Mouse (Mus musculus) CH12.LX (cell line): ENCODE data around the gene Gm37240. TPM values are rescaled to one million over a fixed set of nuclear protein-coding genes. Genes with fewer than 3 reads are reported as not detected.

Experiments used
- DNase-seq: peaks from one replicate; pipeline ENCODE4 v3.0.0-alpha.2; 2013; ENCODE audit errors: extremely low read depth
- H3K27ac ChIP-seq: 2 replicates; pipeline ENCODE4 v1.5.1; 2012; ENCODE audit warnings: low read depth, mild to moderate bottlenecking, control low read depth, moderate library complexity; ENCODE audit not compliant: insufficient read depth
- H3K27me3 ChIP-seq: replicated peaks from 2 replicates; pipeline ENCODE3; 2012; ENCODE audit warnings: inconsistent platforms
- H3K36me3 ChIP-seq, 2 experiments: replicated peaks in 1 of 2; 2 replicates each; pipeline versions ENCODE3 to v1.6.1; 2012; ENCODE audit warnings: inconsistent platforms in 1 of 2, low read length in 1 of 2, mild to moderate bottlenecking in 1 of 2, mixed read lengths in 1 of 2, moderate library complexity in 1 of 2; ENCODE audit not compliant: control insufficient read depth in 1 of 2, insufficient read depth in 1 of 2
- H3K4me1 ChIP-seq, 2 experiments: 2 replicates each; pipeline ENCODE4 v1.6.1; 2012; ENCODE audit warnings: inconsistent platforms in 1 of 2, moderate library complexity in 1 of 2; ENCODE audit not compliant: insufficient read depth in 2 of 2, control insufficient read depth in 1 of 2
- H3K4me2 ChIP-seq: 2 replicates; pipeline ENCODE4 v1.6.1; 2012; ENCODE audit warnings: low read depth, mild to moderate bottlenecking, control low read depth; ENCODE audit not compliant: poor library complexity, insufficient read depth, severe bottlenecking
- H3K4me3 ChIP-seq, 3 experiments: fragments of 150-350 bp in 1 of 3; sonication (generic) in 1 of 3; replicated peaks in 1 of 3; 2 replicates each; pipeline versions ENCODE3 to v1.5.1; 2011 to 2012; ENCODE audit warnings: low read depth in 2 of 3, low read length in 2 of 3, mild to moderate bottlenecking in 2 of 3, moderate library complexity in 2 of 3, control low read depth in 1 of 3, improper control_type of control experiment in 1 of 3, inconsistent platforms in 1 of 3, mixed read lengths in 1 of 3; ENCODE audit not compliant: poor library complexity in 1 of 3
- H3K79me2 ChIP-seq: replicated peaks from 2 replicates; pipeline ENCODE4 v1.6.1; 2012; ENCODE audit warnings: mild to moderate bottlenecking, moderate library complexity; ENCODE audit not compliant: control insufficient read depth, poor library complexity, insufficient read depth, severe bottlenecking; ENCODE audit errors: extremely low read depth
- H3K9ac ChIP-seq: 2 replicates; pipeline ENCODE4 v1.6.1; 2012; ENCODE audit warnings: low read depth, mild to moderate bottlenecking, control low read depth, moderate library complexity; ENCODE audit not compliant: insufficient read depth
- H3K9me3 ChIP-seq: replicated peaks from 2 replicates; pipeline ENCODE3; 2012; ENCODE audit warnings: low read length, inconsistent platforms, mixed read lengths
- CHD1 ChIP-seq: IDR thresholded peaks from 2 replicates; pipeline ENCODE4 v1.6.1; 2012; ENCODE audit warnings: low read depth, low read length, improper control_type of control experiment, inconsistent platforms
- CTCF ChIP-seq, 2 experiments: IDR thresholded peaks in 1 of 2; conservative IDR thresholded peaks in 1 of 2; 2 replicates each; pipeline ENCODE4 v1.5.1; 2011 to 2012; ENCODE audit warnings: low read depth in 2 of 2, low read length in 2 of 2, improper control_type of control experiment in 1 of 2, inconsistent platforms in 1 of 2, mild to moderate bottlenecking in 1 of 2, moderate library complexity in 1 of 2
- ELF1 ChIP-seq: IDR thresholded peaks from 2 replicates; pipeline ENCODE4 v1.6.1; 2014; ENCODE audit warnings: low read depth, mild to moderate bottlenecking, inconsistent platforms, low read length, improper control_type of control experiment
- EP300 ChIP-seq: IDR thresholded peaks from 2 replicates; pipeline ENCODE4 v1.6.1; 2011; ENCODE audit warnings: low read length, improper control_type of control experiment
- GABPA ChIP-seq: IDR thresholded peaks from 2 replicates; pipeline ENCODE4 v1.6.1; 2012; ENCODE audit warnings: low read depth, low read length, improper control_type of control experiment, inconsistent platforms; ENCODE audit not compliant: insufficient replicate concordance
- HCFC1 ChIP-seq: IDR thresholded peaks from 2 replicates; pipeline ENCODE4 v1.6.1; 2012; ENCODE audit warnings: low read depth, mild to moderate bottlenecking, inconsistent platforms, low read length, improper control_type of control experiment
- IRF4 ChIP-seq: IDR thresholded peaks from 2 replicates; pipeline ENCODE4 v1.6.1; 2014; ENCODE audit warnings: low read depth, mild to moderate bottlenecking, inconsistent platforms, low read length, improper control_type of control experiment
- JUND ChIP-seq: conservative IDR thresholded peaks from 2 replicates; pipeline ENCODE4 v1.6.1; 2011; ENCODE audit warnings: low read depth, low read length, improper control_type of control experiment
- MAFK ChIP-seq: IDR thresholded peaks from 2 replicates; pipeline ENCODE4 v1.6.1; 2011; ENCODE audit warnings: low read length, improper control_type of control experiment; ENCODE audit not compliant: insufficient replicate concordance
- MAX ChIP-seq: IDR thresholded peaks from 2 replicates; pipeline ENCODE4 v1.6.1; 2011; ENCODE audit warnings: low read length, improper control_type of control experiment
- MEF2A ChIP-seq: IDR thresholded peaks from 2 replicates; pipeline ENCODE4 v1.6.1; 2014; ENCODE audit warnings: low read depth, mild to moderate bottlenecking, inconsistent platforms, low read length, improper control_type of control experiment, borderline replicate concordance
- MXI1 ChIP-seq: IDR thresholded peaks from 2 replicates; pipeline ENCODE4 v1.6.1; 2011; ENCODE audit warnings: mild to moderate bottlenecking, low read depth, low read length, improper control_type of control experiment
- NELFE ChIP-seq: IDR thresholded peaks from 2 replicates; pipeline ENCODE4 v1.6.1; 2011; ENCODE audit warnings: low read depth, low read length, improper control_type of control experiment
- PAX5 ChIP-seq: IDR thresholded peaks from 2 replicates; pipeline ENCODE4 v1.6.1; 2012; ENCODE audit warnings: low read length, inconsistent platforms, mixed read lengths
- RAD21 ChIP-seq: IDR thresholded peaks from 2 replicates; pipeline ENCODE4 v1.6.1; 2011; ENCODE audit warnings: low read depth, mild to moderate bottlenecking, low read length, improper control_type of control experiment, moderate library complexity
- RCOR1 ChIP-seq: conservative IDR thresholded peaks from 2 replicates; pipeline ENCODE4 v1.6.1; 2012; ENCODE audit warnings: low read depth, mild to moderate bottlenecking, inconsistent platforms, low read length, improper control_type of control experiment
- SIN3A ChIP-seq: IDR thresholded peaks from 2 replicates; pipeline ENCODE4 v1.6.1; 2012; ENCODE audit warnings: low read length, improper control_type of control experiment, inconsistent platforms
- TBP ChIP-seq: conservative IDR thresholded peaks from 2 replicates; pipeline ENCODE4 v1.6.1; 2011; ENCODE audit warnings: low read depth, low read length, improper control_type of control experiment
- TCF12 ChIP-seq: IDR thresholded peaks from 2 replicates; pipeline ENCODE4 v1.6.1; 2014; ENCODE audit warnings: low read depth, mild to moderate bottlenecking, inconsistent platforms, low read length, improper control_type of control experiment
- UBTF ChIP-seq: IDR thresholded peaks from 2 replicates; pipeline ENCODE4 v1.6.1; 2012; ENCODE audit warnings: low read depth, mild to moderate bottlenecking, inconsistent platforms, low read length, improper control_type of control experiment, moderate library complexity
- USF1 ChIP-seq: IDR thresholded peaks from 2 replicates; pipeline ENCODE4 v1.6.1; 2014; ENCODE audit warnings: low read depth, mild to moderate bottlenecking, inconsistent platforms, low read length, improper control_type of control experiment
- USF2 ChIP-seq: conservative IDR thresholded peaks from 2 replicates; pipeline ENCODE4 v1.6.1; 2011; ENCODE audit warnings: low read depth, low read length, improper control_type of control experiment
- ZC3H11A ChIP-seq: IDR thresholded peaks from 2 replicates; pipeline ENCODE4 v1.6.1; 2012; ENCODE audit warnings: low read depth, mild to moderate bottlenecking, inconsistent platforms, low read length, improper control_type of control experiment
- ZKSCAN1 ChIP-seq: IDR thresholded peaks from 2 replicates; pipeline ENCODE4 v1.6.1; 2012; ENCODE audit warnings: low read depth, inconsistent platforms, low read length, improper control_type of control experiment, borderline replicate concordance
- ZNF384 ChIP-seq: IDR thresholded peaks from 2 replicates; pipeline ENCODE4 v1.6.1; 2012; ENCODE audit warnings: low read depth, low read length, improper control_type of control experiment, inconsistent platforms
- dilution Hi-C: fragments of 300-500 bp; cut with MboI; formaldehyde crosslinking; loops from 2 replicates; pipeline ENCODE4 v1.14.3; 2020; ENCODE audit warnings: low sequenced_read_pairs; ENCODE audit not compliant: extremely low pct_unique_long_range_greater_than_20kb, extremely low pct_ligation_motif_present
- in situ Hi-C: fragments of 300-500 bp; cut with MboI; formaldehyde crosslinking; loops from 3 replicates; pipeline ENCODE4 v1.14.3; 2019; ENCODE audit warnings: low sequenced_read_pairs, low pct_ligation_motif_present, low pct_unique_long_range_greater_than_20kb, mixed read lengths
- polyA plus RNA-seq: library from polyadenylated mRNA; unstranded; fragments of >175 nt; gene quantifications from 2 replicates; pipeline ENCODE4 v1.2.1, GENCODE M21; 2012; ENCODE audit warnings: low read depth; ENCODE audit not compliant: insufficient read length
- total RNA-seq, 2 experiments: library from RNA; depleted of rRNA; stranded (reverse); fragments of 300-350 nt in 1 of 2; fragments of >200 nt in 1 of 2; gene quantifications; 2 replicates each; pipeline ENCODE4 v1.2.3; 2012 to 2014

Gm37240 gene
- total and polyA plus RNA-seq, 3 experiments = 0.08 to 0.19 (median 0.14) TPM

DNA sequence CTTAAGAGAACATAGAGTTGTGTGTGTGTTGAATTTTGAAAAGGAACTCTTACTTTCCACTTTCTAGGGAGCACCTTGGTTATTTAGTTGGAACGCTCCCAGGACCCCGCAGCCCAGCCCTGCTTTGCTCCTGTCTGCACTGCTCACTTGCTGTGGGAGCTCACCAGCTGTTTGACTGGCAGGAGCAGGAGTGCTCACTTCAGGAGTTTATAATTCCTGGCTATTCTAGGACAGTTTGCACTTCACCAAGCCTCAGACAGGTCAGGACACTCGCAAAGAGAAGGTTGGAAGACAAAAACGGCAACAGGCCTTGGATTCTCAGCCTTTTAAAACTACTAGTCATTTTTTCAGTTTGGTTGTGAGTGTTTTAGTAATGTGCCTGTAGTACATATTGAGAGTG, 962.1 kb downstream of the Gm37240 start:
- Histone ChIP-seq H3K9me3 (no peaks in the 10 kb centered on the region), H3K79me2 (peaks cover 2% of the 10 kb centered on the region; the same call in 1 of the 2 replicates), H3K4me1 (peaks cover 0 to 9% of the 10 kb centered on the region in 2 experiments; a peak in 2 of 4 replicates), H3K36me3 (peaks cover 0 to 33% of the 10 kb centered on the region in 2 experiments), H3K4me3 (no peak overlapping the region), H3K4me2 (no peak overlapping the region), H3K9ac (no peak overlapping the region), H3K27ac (no peak overlapping the region), H3K27me3 (no peaks in the 10 kb centered on the region)
- no peak for TF ChIP-seq MAX
- TF ChIP-seq ZNF384 = no peak
- dilution Hi-C loops (no loop called here), in situ Hi-C loops (loop anchor here (25.0 kb wide), 2 partner anchors 362 to 637 kb away; partner anchors contain the start of gene Gatb)
- DNase-seq = no peak

GRCm38 (mm10) chr3:84923670-84924069, 963.6 kb downstream of the Gm37240 start:
- peaks cover 0 to 9% of the 10 kb centered on the region in 2 experiments; a peak in 2 of 4 replicates for H3K4me1 ChIP-seq
- H3K79me2 ChIP-seq = peaks cover 6% of the 10 kb centered on the region; the same call in 1 of the 2 replicates
- H3K27ac ChIP-seq = no peak overlapping the region
- dilution Hi-C loops (no loop called here), in situ Hi-C loops (no loop called here)
- H3K9me3 ChIP-seq = no peaks in the 10 kb centered on the region
- peaks cover 0 to 32% of the 10 kb centered on the region in 2 experiments for H3K36me3 ChIP-seq
- no peak for TF ChIP-seq CTCF (conservative IDR thresholded peaks at IDR 0.05 in 1 of 2, IDR thresholded peaks at IDR 0.05 in 1 of 2; ENCODE audit: low read depth in 2 of 2, low read length in 2 of 2)
- TF ChIP-seq ZNF384 = no peak
- TF ChIP-seq IRF4 = no peak
- TF ChIP-seq MEF2A = no peak
- TF ChIP-seq TBP = no peak
- no peak for TF ChIP-seq TCF12
- no peak for TF ChIP-seq PAX5
- no peak for TF ChIP-seq MAFK
- no peak for TF ChIP-seq RCOR1
- no peak for TF ChIP-seq GABPA
- no peak overlapping the region for H3K4me3 ChIP-seq
- no peak for DNase-seq
- no peak overlapping the region for H3K4me2 ChIP-seq
- H3K27me3 ChIP-seq = no peaks in the 10 kb centered on the region
- no peak overlapping the region for H3K9ac ChIP-seq

DNA sequence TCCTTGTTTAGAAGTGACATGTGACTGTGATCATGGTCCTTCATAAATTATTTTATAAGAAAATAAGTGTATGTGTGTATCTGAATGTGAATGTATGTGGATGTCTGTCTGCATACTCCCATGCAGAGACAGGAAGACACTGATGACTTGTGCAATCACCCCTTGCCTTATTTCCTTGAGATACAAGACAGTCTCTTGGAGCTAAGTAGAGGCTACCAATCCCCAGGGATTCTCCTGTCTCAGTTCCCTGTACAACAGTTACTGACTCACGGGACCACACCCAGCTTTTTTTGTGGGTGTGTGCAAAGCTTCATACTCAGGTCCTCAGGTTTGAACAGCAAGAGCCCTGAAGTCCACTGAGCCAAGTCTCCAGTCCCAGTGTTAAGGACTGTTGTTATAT, 964.1 kb downstream of the Gm37240 start:
- DNase-seq = no peak
- H3K9ac ChIP-seq = no peak overlapping the region
- TF ChIP-seq PAX5 (no peak), ELF1 (no peak), ZKSCAN1 (no peak), SIN3A (no peak), UBTF (no peak), CHD1 (no peak), RAD21 (no peak), TCF12 (no peak), CTCF (conservative IDR thresholded peaks at IDR 0.05 in 1 of 2, IDR thresholded peaks at IDR 0.05 in 1 of 2; ENCODE audit: low read depth in 2 of 2, low read length in 2 of 2) (no peak), EP300 (no peak), USF2 (no peak), JUND (no peak), MXI1 (no peak), USF1 (no peak), ZC3H11A (no peak), NELFE (no peak), HCFC1 (no peak)
- H3K27me3 ChIP-seq = no peaks in the 10 kb centered on the region
- no peak overlapping the region for H3K27ac ChIP-seq
- dilution Hi-C loops (no loop called here), in situ Hi-C loops (no loop called here)
- H3K4me2 ChIP-seq = no peak overlapping the region
- peaks cover 6% of the 10 kb centered on the region; the same call in 1 of the 2 replicates for H3K79me2 ChIP-seq
- peaks cover 0 to 9% of the 10 kb centered on the region in 2 experiments; a peak in 2 of 4 replicates for H3K4me1 ChIP-seq
- no peak overlapping the region for H3K4me3 ChIP-seq
- H3K36me3 ChIP-seq = peaks cover 0 to 35% of the 10 kb centered on the region in 2 experiments
- no peaks in the 10 kb centered on the region for H3K9me3 ChIP-seq
